Mouse (Mus musculus) small intestine, adult 2 months (tissue): ENCODE measurements around the gene Rnf10. TPM values are rescaled to one million over a fixed set of nuclear protein-coding genes. Genes with fewer than 3 reads are reported as not detected.

Source experiments
- H3K27ac ChIP-seq: fragments of 200-500 bp; 2 replicates; pipeline ENCODE4 v1.5.1; 2012; ENCODE audit warnings: low read depth, low read length, control low read depth, inconsistent platforms; ENCODE audit not compliant: insufficient read depth
- H3K27me3 ChIP-seq: fragments of 200-500 bp; 2 replicates; pipeline ENCODE4 v1.6.1; 2012; ENCODE audit warnings: mild to moderate bottlenecking, moderate library complexity, low read length, inconsistent platforms; ENCODE audit not compliant: control insufficient read depth, insufficient read depth
- H3K36me3 ChIP-seq: fragments of 200-500 bp; 2 replicates; pipeline ENCODE4 v1.6.1; 2012; ENCODE audit warnings: mild to moderate bottlenecking, low read length, control low read depth, inconsistent platforms; ENCODE audit not compliant: control insufficient read depth, insufficient read depth
- H3K4me1 ChIP-seq: fragments of 200-500 bp; 2 replicates; pipeline ENCODE4 v1.6.1; 2012; ENCODE audit warnings: low read length, inconsistent platforms, mixed read lengths; ENCODE audit not compliant: control insufficient read depth, insufficient read depth, insufficient read length
- H3K4me3 ChIP-seq: fragments of 200-500 bp; 2 replicates; pipeline ENCODE4 v1.5.1; 2012; ENCODE audit warnings: low read depth, mild to moderate bottlenecking, control low read depth, inconsistent platforms, low read length, moderate library complexity
- CTCF ChIP-seq: fragments of 200-500 bp; IDR thresholded peaks from 2 replicates; pipeline ENCODE4 v1.5.1; 2012; ENCODE audit warnings: low read depth, mild to moderate bottlenecking, control low read depth, inconsistent platforms, low read length, moderate library complexity, mixed read lengths; ENCODE audit not compliant: insufficient replicate concordance, insufficient read length; ENCODE audit errors: extremely low read depth
- POLR2A ChIP-seq: fragments of 200-500 bp; IDR thresholded peaks from 2 replicates; pipeline ENCODE4 v1.6.1; 2012; ENCODE audit warnings: low read depth, mild to moderate bottlenecking, control low read depth, inconsistent platforms, low read length, moderate library complexity
- WGBS: fragments of 180-500 bp; shearing (Covaris S2); methylation state at CpG from one replicate; pipeline ENCODE4 v1.1.7; 2018; 5-methylcytosine and 5-hydroxymethylcytosine counted together
- polyA plus RNA-seq: library from polyadenylated mRNA; depleted of rRNA; stranded (reverse); fragments of >200 nt; gene quantifications from 2 replicates; pipeline ENCODE4 v1.2.3, GENCODE M21; 2012

Gene Rnf10
- polyA plus RNA-seq, 1 experiment: 148 TPM

GRCm38 (mm10) chr5:115255472-115255871 lies 17.2 kb downstream of the Rnf10 start:
- Histone ChIP-seq H3K27me3 (no peaks in the 10 kb centered on the region), H3K27ac (no peak overlapping the region), H3K4me3 (no peak overlapping the region), H3K4me1 (no peaks in the 10 kb centered on the region), H3K36me3 (peaks cover 62% of the 10 kb centered on the region)
- TF ChIP-seq CTCF (no peak), POLR2A (no peak)
- WGBS: 68% methylated on average over 1 of the region's 1 CpGs

DNA sequence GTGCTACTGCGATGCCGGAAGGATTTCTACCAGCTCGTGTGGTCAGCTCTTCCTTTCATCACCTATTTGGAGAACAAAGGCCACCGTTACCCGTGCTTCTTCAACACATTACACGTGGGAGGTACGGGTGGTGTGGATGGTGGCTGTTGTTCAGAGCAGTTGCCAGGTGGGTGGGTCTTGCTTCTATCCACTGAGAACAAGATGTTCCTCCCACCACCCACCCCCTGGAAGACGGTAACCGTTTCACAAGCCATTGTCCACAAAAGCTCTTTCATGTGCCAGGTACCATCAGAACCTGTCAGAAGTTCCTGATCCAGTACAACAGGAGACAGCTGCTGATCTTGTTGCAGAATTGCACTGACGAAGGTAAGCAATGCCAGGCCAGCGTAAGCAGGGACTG lies 32.5 kb downstream of the Rnf10 start:
- H3K4me1 ChIP-seq: 0 out of 2 replicates have a peak, but pooled peaks cover 2% of the 10 kb centered on the region
- no peaks in the 10 kb centered on the region for H3K27me3 ChIP-seq
- no peak overlapping the region for H3K4me3 ChIP-seq
- H3K36me3 ChIP-seq: peaks cover 50% of the 10 kb centered on the region
- WGBS: 80% methylated on average over 11 of the region's 11 CpGs
- TF ChIP-seq POLR2A (no peak), CTCF (no peak)
- no peak overlapping the region for H3K27ac ChIP-seq

DNA sequence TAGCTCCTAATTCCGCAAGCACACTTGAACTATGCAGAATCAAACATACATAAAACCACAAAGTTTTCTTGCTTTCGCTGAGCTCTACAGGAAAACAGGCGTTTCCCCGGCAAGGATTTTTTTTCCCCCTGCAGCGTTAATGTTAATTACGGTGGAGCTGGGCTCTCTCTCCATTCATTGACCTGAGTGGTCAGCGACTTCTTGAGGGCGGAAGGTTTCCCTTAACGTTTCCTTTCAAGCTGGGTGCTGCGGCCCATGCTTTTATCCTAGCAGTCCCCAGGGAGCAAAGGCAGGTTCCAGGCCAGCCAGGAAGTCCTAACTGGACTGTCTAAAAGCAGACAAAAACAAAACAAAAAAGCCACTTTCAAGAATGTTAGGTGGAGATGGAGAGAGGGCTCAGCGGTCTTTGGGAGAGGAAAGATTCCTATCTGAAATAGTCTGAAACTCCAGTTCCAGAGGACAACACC lies 33.9 kb downstream of the Rnf10 start:
- Histone ChIP-seq H3K4me3 (peak overlapping the region; percentile 15; the same call in 1 of the 2 replicates), H3K27me3 (no peaks in the 10 kb centered on the region), H3K36me3 (peaks cover 37% of the 10 kb centered on the region), H3K4me1 (0 out of 2 replicates have a peak, but pooled peaks cover 2% of the 10 kb centered on the region), H3K27ac (no peak overlapping the region)
- no peak for TF ChIP-seq POLR2A
- no peak for TF ChIP-seq CTCF
- 8% methylated on average over 11 of the region's 11 CpGs for WGBS

DNA sequence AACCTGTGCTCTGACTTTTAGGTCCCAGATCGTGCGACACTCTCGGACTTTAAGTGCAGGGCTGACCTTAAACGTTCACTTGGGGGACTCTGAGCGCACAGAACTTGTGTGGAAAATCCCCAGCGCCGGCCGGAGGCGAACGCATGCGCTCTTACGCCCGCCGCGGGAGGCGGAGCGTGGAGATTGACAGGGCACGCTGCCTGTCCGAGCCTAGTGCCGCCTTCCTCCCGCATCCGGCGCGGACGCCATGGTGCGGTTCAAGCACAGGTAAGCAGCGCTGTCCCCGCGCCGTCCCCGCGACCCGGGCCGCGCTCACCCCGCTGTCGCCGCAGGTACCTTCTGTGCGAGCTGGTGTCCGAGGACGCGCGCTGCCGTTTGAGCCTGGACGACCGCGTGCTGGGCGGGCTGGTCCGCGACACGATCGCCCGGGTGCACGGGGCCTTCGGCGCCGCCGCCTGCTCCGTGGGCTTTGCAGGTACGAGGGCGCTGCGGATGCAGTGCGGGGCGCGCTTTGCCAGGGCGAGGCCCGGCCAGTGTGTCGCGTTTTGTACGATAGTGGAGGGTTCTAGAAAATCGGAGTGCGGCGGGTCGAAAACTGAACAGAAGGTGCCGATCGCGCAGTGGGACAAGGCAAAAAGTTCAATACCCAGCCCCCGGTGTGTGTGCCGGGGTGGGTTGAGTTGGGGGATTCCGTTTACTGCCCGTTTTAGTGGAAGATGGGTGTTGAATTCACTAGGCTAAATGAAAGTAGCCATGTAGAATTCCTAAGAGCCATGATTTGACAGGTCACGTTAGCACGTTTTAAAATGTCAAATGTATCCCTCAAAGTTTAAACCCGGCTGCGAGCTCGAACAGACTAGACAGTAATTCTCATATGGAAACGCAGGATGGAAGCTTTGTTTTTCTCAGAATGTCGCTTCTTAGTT lies 34.6 kb downstream of the Rnf10 start:
- TF ChIP-seq CTCF: no peak
- TF ChIP-seq POLR2A: peak; percentile 50; the same call in 1 of the 2 replicates
- 0 out of 2 replicates have a peak, but pooled peaks cover 2% of the 10 kb centered on the region for H3K4me1 ChIP-seq
- no peaks in the 10 kb centered on the region for H3K27me3 ChIP-seq
- peaks cover 30% of the 10 kb centered on the region for H3K36me3 ChIP-seq
- H3K4me3 ChIP-seq: peak overlapping the region; percentile 76
- peak overlapping the region; percentile 51 for H3K27ac ChIP-seq
- WGBS: under 1% methylated on average over 88 of the region's 88 CpGs

DNA sequence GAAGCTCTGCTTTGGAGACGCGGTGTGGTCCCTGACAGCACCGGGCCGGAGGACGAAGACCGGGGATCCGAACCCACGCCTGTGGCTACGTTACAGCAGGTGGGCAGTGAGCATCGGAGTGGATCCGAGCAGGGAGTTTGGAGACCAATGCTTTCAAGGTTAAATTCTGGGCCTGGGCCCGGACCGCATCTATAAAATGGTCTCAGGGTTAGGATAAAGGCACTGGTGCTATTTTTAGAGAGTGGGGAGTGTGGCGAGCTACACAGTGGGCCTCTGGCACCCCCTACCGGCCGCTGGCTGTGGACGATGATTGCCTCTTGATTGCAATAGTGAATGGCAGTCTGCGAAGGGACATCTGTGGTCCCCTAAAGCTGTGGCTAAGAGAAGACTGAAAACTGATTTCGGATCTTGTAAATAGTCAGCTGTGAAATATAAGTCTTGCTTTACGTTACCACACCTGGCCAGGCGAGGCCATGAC lies 36.9 kb downstream of the Rnf10 start, which contains the start of gene Pop5:
Gene Pop5, plus strand, starts transcription at position 51 of the 478 bp plus-strand sequence.
- 3% methylated on average over 21 of the region's 21 CpGs for WGBS
- Histone ChIP-seq H3K36me3 (peaks cover 8% of the 10 kb centered on the region), H3K4me1 (0 out of 2 replicates have a peak, but pooled peaks cover 2% of the 10 kb centered on the region), H3K27me3 (no peaks in the 10 kb centered on the region), H3K4me3 (peak within 1 kb of the TSS; percentile 61), H3K27ac (no peak within 1 kb of the TSS)
- TF ChIP-seq POLR2A: no peak
- peak; percentile 99 for TF ChIP-seq CTCF

DNA sequence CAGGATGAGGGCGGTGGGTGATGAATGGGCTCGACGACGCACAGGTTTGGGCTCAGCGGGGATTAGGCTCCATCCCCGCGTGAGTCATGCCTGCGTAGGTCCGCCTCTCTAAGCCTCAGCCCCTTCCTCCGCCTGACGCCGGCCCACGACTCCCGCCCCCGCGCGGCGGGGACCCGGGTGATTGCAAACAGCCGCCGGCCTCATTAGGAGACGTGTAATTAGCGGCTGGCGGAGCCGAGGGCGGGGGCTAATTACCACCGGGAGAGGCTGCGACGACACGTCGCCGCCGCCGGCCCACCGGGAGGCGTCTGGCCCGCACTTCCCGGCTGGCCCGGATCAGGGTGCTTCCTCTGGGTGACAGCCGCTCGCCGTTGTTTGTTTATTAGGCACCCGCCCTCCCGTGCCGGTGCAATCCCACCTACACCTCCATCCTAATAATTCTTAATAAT lies 37.4 kb downstream of the Rnf10 start:
- 3% methylated on average over 45 of the region's 45 CpGs for WGBS
- Histone ChIP-seq H3K27ac (no peak overlapping the region), H3K27me3 (no peaks in the 10 kb centered on the region), H3K4me3 (peak overlapping the region; percentile 61), H3K36me3 (peaks cover 3% of the 10 kb centered on the region; the same call in 1 of the 2 replicates), H3K4me1 (0 out of 2 replicates have a peak, but pooled peaks cover 2% of the 10 kb centered on the region)
- TF ChIP-seq CTCF: no peak
- TF ChIP-seq POLR2A: no peak

DNA sequence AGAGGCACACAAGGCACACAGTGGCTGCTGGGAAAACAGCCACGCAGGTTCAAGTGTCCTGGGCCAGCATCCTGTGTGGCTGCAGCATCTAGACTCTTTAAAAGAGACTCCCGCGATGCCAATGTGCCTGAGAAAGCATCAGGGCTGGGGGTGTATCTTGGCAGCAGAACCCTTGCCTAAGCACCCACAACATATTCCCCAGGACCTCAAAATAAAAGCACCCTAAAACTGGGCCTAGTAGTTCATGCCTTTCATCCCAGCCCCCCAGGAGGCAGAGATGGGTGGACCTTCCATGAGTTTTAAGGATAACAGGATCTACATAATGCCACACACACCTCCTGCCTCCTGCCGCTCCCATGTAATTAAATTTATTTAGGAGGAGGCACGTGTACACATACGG lies 38.2 kb downstream of the Rnf10 start:
- 84% methylated on average over 6 of the region's 6 CpGs for WGBS
- Histone ChIP-seq H3K4me3 (no peak overlapping the region), H3K27me3 (no peaks in the 10 kb centered on the region), H3K4me1 (0 out of 2 replicates have a peak, but pooled peaks cover 2% of the 10 kb centered on the region), H3K27ac (no peak overlapping the region), H3K36me3 (no peaks in the 10 kb centered on the region)
- TF ChIP-seq CTCF: no peak
- TF ChIP-seq POLR2A: no peak
